Mouse (Mus musculus): ENCODE measurements around the gene Dmgdh.

DNA sequence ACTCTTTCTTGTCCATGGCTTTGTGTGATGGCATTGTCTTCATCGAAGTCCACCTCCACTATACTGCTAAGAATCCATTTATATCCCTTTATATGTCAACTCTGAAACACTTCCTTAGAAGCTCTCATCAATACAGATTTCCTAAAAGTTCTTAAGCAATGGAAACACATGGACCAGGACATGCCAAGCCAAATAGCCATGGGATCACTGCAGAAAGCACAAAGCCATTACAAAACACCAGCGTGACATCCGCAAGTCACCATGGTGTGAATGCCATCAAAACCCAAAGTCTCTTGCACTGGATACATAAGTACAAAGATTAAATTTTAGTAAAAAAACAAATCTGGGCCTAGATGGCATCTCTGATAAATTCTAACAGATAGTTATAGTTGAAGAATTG, 15.3 kb downstream of the Dmgdh start:
- TF ChIP-seq CTCF (IDR thresholded peaks at IDR 0.05; ENCODE audit: insufficient read depth, low read depth, low read length): no peak
- TF ChIP-seq POLR2A (IDR thresholded peaks at IDR 0.05; ENCODE audit: insufficient read depth, low read depth, low read length): no peak

All from olfactory bulb, adult 2 months (tissue).